11 mouse cellular contexts compared by ENCODE assay signal in genomic region chr3:30219891-30220290, GRCm38 (mm10).
DNase-seq lines count a peak whose midpoint lies in the region; ATAC-seq and TF ChIP-seq lines count a peak whose summit lies in the region.
"Had no signal": no experiment of that assay in that cellular context is flagged by ENCODE, and none has a peak within 500 bp of the region (broad histone marks: within the 10 kb centered on the region; RNA-seq: fewer than 3 reads in every experiment).

No protein-coding gene starts in this region.

- H3K4me3 ChIP-seq in lung, embryonic 16.5 days (ENCODE audit: low read length): peak overlapping the region; percentile 38
- peak overlapping the region; percentile 30 for H3K4me3 ChIP-seq in forebrain, postnatal 0 days (ENCODE audit: low read depth, low read length)
- H3K4me3 ChIP-seq in limb, embryonic 14.5 days (replicated peaks; ENCODE audit: low read length): peak overlapping the region; percentile 19; the same call in 1 of the 2 replicates
- peak overlapping the region; percentile 24 for H3K4me3 ChIP-seq in stomach, embryonic 15.5 days (replicated peaks)
- H3K4me3 ChIP-seq: myocyte had no signal

- peak overlapping the region; percentile 41 for H3K9ac ChIP-seq in lung, embryonic 16.5 days (ENCODE audit: low read length)
- no peak overlapping the region for H3K9ac ChIP-seq in forebrain, postnatal 0 days
- no peak overlapping the region for H3K9ac ChIP-seq in limb, embryonic 14.5 days (ENCODE audit: low read depth, low read length, severe bottlenecking)
- H3K9ac ChIP-seq in stomach, embryonic 15.5 days: no peak overlapping the region

- TF ChIP-seq CTCF in forebrain, postnatal 0 days (IDR thresholded peaks at IDR 0.05; ENCODE audit: low read depth): no peak

- no peaks in the 10 kb centered on the region for H3K27me3 ChIP-seq in lung, embryonic 16.5 days (ENCODE audit: control insufficient read depth, insufficient read depth, low read depth, low read length)
- H3K27me3 ChIP-seq in forebrain, postnatal 0 days (ENCODE audit: insufficient read depth, low read length): peaks cover 37% of the 10 kb centered on the region
- H3K27me3 ChIP-seq in limb, embryonic 14.5 days (ENCODE audit: control insufficient read depth, insufficient read depth, low read length): no peaks in the 10 kb centered on the region
- no peaks in the 10 kb centered on the region for H3K27me3 ChIP-seq in stomach, embryonic 15.5 days (replicated peaks)

- H3K9me3 ChIP-seq in lung, embryonic 16.5 days (ENCODE audit: control insufficient read depth, low read length): no peaks in the 10 kb centered on the region
- H3K9me3 ChIP-seq in forebrain, postnatal 0 days (ENCODE audit: low read length): no peaks in the 10 kb centered on the region
- H3K9me3 ChIP-seq in limb, embryonic 14.5 days (ENCODE audit: control insufficient read depth, low read length): no peaks in the 10 kb centered on the region
- H3K9me3 ChIP-seq in stomach, embryonic 15.5 days: no peaks in the 10 kb centered on the region

- 0 out of 2 replicates have a peak, but pooled peaks have one; percentile 11 for ATAC-seq in lung, embryonic 16.5 days (ENCODE audit: low read depth)
- ATAC-seq in forebrain, postnatal 0 days: no peak
- ATAC-seq in limb, embryonic 14.5 days (ENCODE audit: low FRiP score, low read depth): no peak
- no peak for ATAC-seq in stomach, embryonic 15.5 days (ENCODE audit: insufficient read depth, low FRiP score, low read depth)

- H3K27ac ChIP-seq in lung, embryonic 16.5 days (ENCODE audit: low read length): peak overlapping the region; percentile 41
- no peak overlapping the region for H3K27ac ChIP-seq in forebrain, postnatal 0 days (ENCODE audit: low read depth, low read length)
- peak overlapping the region; percentile 55; the same call in 1 of the 2 replicates for H3K27ac ChIP-seq in limb, embryonic 14.5 days (replicated peaks; ENCODE audit: low read depth, low read length)
- H3K27ac ChIP-seq in stomach, embryonic 15.5 days: no peak overlapping the region
- H3K27ac ChIP-seq: heart, adult 2 months had no signal

- 38% methylated on average over 8 of the region's 8 CpGs for WGBS in lung, embryonic 16.5 days
- WGBS in forebrain, postnatal 0 days: 17% methylated on average over 8 of the region's 8 CpGs
- 36% methylated on average over 8 of the region's 8 CpGs for WGBS in limb, embryonic 14.5 days
- 54% methylated on average over 8 of the region's 8 CpGs for WGBS in stomach, embryonic 15.5 days

- intact Hi-C loops in left cerebral cortex, postnatal 14 days (cut with DNase I): loop anchor here (5.0 to 10.0 kb wide), 2 partner anchors 205 to 287 kb away; no protein-coding TSS in a partner anchor

- no peak for TF ChIP-seq POLR2A in limb, embryonic 14.5 days (IDR thresholded peaks at IDR 0.05; ENCODE audit: borderline replicate concordance, extremely low read depth, insufficient read depth, insufficient read length)

- H3K4me2 ChIP-seq in lung, embryonic 16.5 days (ENCODE audit: low read depth, low read length): peak overlapping the region; percentile 63
- peak overlapping the region; percentile 45 for H3K4me2 ChIP-seq in forebrain, postnatal 0 days (ENCODE audit: low read depth)
- peak overlapping the region; percentile 40 for H3K4me2 ChIP-seq in limb, embryonic 14.5 days (replicated peaks; ENCODE audit: low read depth, low read length, severe bottlenecking)
- H3K4me2 ChIP-seq in stomach, embryonic 15.5 days: peak overlapping the region; percentile 43

- H3K4me1 ChIP-seq in lung, embryonic 16.5 days (replicated peaks; ENCODE audit: control insufficient read depth, insufficient read depth, low read length): peaks cover 30% of the 10 kb centered on the region
- H3K4me1 ChIP-seq in forebrain, postnatal 0 days (ENCODE audit: insufficient read depth): no peaks in the 10 kb centered on the region
- peaks cover 25% of the 10 kb centered on the region for H3K4me1 ChIP-seq in limb, embryonic 14.5 days (ENCODE audit: control insufficient read depth, insufficient read depth, low read length)
- H3K4me1 ChIP-seq in stomach, embryonic 15.5 days: no peaks in the 10 kb centered on the region; the same call in 1 of the 2 replicates

- H3K36me3 ChIP-seq in lung, embryonic 16.5 days (ENCODE audit: control insufficient read depth, insufficient read depth, low read length): no peaks in the 10 kb centered on the region
- H3K36me3 ChIP-seq in forebrain, postnatal 0 days (ENCODE audit: insufficient read depth): no peaks in the 10 kb centered on the region
- no peaks in the 10 kb centered on the region for H3K36me3 ChIP-seq in limb, embryonic 14.5 days (ENCODE audit: control insufficient read depth, insufficient read depth, low read length)
- no peaks in the 10 kb centered on the region for H3K36me3 ChIP-seq in stomach, embryonic 15.5 days

- DNase-seq in lung, postnatal 25 days (ENCODE audit: low spot score): no peak
- DNase-seq in forebrain, postnatal 0 days: peak; percentile 33
- DNase-seq in limb, embryonic 14.5 days (ENCODE audit: low spot score): no peak
- no peak for DNase-seq in spleen, adult 18-20 months
- no peak for DNase-seq in left cerebral cortex, postnatal 14 days (ENCODE audit: low spot score in 2 of 2)
- DNase-seq in adrenal gland, postnatal 25 days: no peak
- DNase-seq: adrenal gland, postnatal 36 days; heart, adult 2 months had no signal

Comparison
In these comparisons a context has a peak if more than half of its experiments do, and no peak if none do; other contexts are left out.
1. H3K27ac ChIP-seq: peak in lung, embryonic 16.5 days (single experiment) and limb, embryonic 14.5 days (single experiment); none in forebrain, postnatal 0 days (single experiment) and stomach, embryonic 15.5 days (single experiment).
2. Peak in every context shown above with its lines, with median percentiles within 50 percentile points of each other: H3K4me2 ChIP-seq and H3K4me3 ChIP-seq.